Mouse (Mus musculus): ENCODE measurements at regions not wholly inside any gene's neighbourhood (a gene's known extent, or its start where the extent isn't known, plus 50 kb on each side); places are given as distances from the start of the nearest gene placed in this dataset.

- DNase-seq (ENCODE audit: low spot score) = no peak
- intact Hi-C loops (cut with DNase I) = no loop called here
These were observed 414.0 kb downstream of the Prdm2 start for GRCm38 (mm10) chr4:142798834-142799233.

- intact Hi-C loops (cut with DNase I) = no loop called here
- no peak for DNase-seq (ENCODE audit: low spot score)
These were observed 420.2 kb downstream of the Prdm2 start for GRCm38 (mm10) chr4:142792606-142792970.

GRCm38 (mm10) chr4:142791823-142792605, 420.8 kb downstream of the Prdm2 start:
- intact Hi-C loops (cut with DNase I) = no loop called here
- DNase-seq (ENCODE audit: low spot score) = no peak

- DNase-seq (ENCODE audit: low spot score) = no peak
- intact Hi-C loops (cut with DNase I) = no loop called here
These were observed 423.7 kb downstream of the Prdm2 start for GRCm38 (mm10) chr4:142789048-142789447.

- intact Hi-C loops (cut with DNase I) = no loop called here
These were observed 427.4 kb downstream of the Prdm2 start for GRCm38 (mm10) chr4:142785386-142785785.

GRCm38 (mm10) chr4:142776711-142777411, 435.9 kb downstream of the Prdm2 start:
- intact Hi-C loops (cut with DNase I) = no loop called here
- DNase-seq (ENCODE audit: low spot score) = no peak

More at GRCm38 (mm10) chr4:142785386-142785785, 427.4 kb downstream of the Prdm2 start:
- DNase-seq (ENCODE audit: low spot score) = no peak

GRCm38 (mm10) chr4:142775023-142775422, 437.8 kb downstream of the Prdm2 start:
- intact Hi-C loops (cut with DNase I) = no loop called here

GRCm38 (mm10) chr4:142773651-142774151, 439.1 kb downstream of the Prdm2 start:
- intact Hi-C loops (cut with DNase I) = no loop called here
- DNase-seq (ENCODE audit: low spot score) = no peak

More at GRCm38 (mm10) chr4:142775023-142775422, 437.8 kb downstream of the Prdm2 start:
- DNase-seq (ENCODE audit: low spot score) = no peak

- DNase-seq (ENCODE audit: low spot score) = no peak
- intact Hi-C loops (cut with DNase I) = no loop called here
These were observed 439.9 kb downstream of the Prdm2 start for GRCm38 (mm10) chr4:142772751-142773455.

GRCm38 (mm10) chr4:142771520-142772150, 441.2 kb downstream of the Prdm2 start:
- intact Hi-C loops (cut with DNase I) = no loop called here
- DNase-seq (ENCODE audit: low spot score) = no peak

GRCm38 (mm10) chr4:142770177-142770576, 442.6 kb downstream of the Prdm2 start:
- DNase-seq (ENCODE audit: low spot score) = no peak
- intact Hi-C loops (cut with DNase I) = no loop called here

- intact Hi-C loops (cut with DNase I) = no loop called here
- no peak for DNase-seq (ENCODE audit: low spot score)
These were observed 445.1 kb downstream of the Prdm2 start for GRCm38 (mm10) chr4:142767665-142768064.

GRCm38 (mm10) chr4:142761577-142761976, 451.2 kb downstream of the Prdm2 start:
- intact Hi-C loops (cut with DNase I) = no loop called here
- no peak for DNase-seq (ENCODE audit: low spot score)

- intact Hi-C loops (cut with DNase I) = loop anchor here (5.0 kb wide), 1 partner anchor 81 kb away; no protein-coding TSS in a partner anchor
- DNase-seq (ENCODE audit: low spot score) = no peak
These were observed 454.7 kb downstream of the Prdm2 start for GRCm38 (mm10) chr4:142758102-142758501.

GRCm38 (mm10) chr4:142756332-142756731, 456.5 kb downstream of the Prdm2 start:
- peak; percentile 72 for DNase-seq (ENCODE audit: low spot score)
- intact Hi-C loops (cut with DNase I) = loop anchor here (5.0 kb wide), 1 partner anchor 79 kb away; no protein-coding TSS in a partner anchor

GRCm38 (mm10) chr4:142749918-142750317, 462.9 kb downstream of the Prdm2 start:
- intact Hi-C loops (cut with DNase I) = no loop called here
- DNase-seq (ENCODE audit: low spot score) = no peak

- intact Hi-C loops (cut with DNase I) = no loop called here
- no peak for DNase-seq (ENCODE audit: low spot score)
These were observed 484.3 kb upstream of the Kazn start for GRCm38 (mm10) chr4:142723554-142723907.

- intact Hi-C loops (cut with DNase I) = no loop called here
- no peak for DNase-seq (ENCODE audit: low spot score)
These were observed 483.8 kb upstream of the Kazn start for GRCm38 (mm10) chr4:142722845-142723553.

- DNase-seq (ENCODE audit: low spot score) = no peak
- intact Hi-C loops (cut with DNase I) = no loop called here
These were observed 462.4 kb upstream of the Kazn start for GRCm38 (mm10) chr4:142701606-142702005.

Data from heart, postnatal 25 days (tissue).